Comparison of ENCODE assay signal across 8 mouse cellular contexts in genomic region chr11:20543453-20544120, GRCm38 (mm10). TPM values are rescaled to one million over a fixed set of nuclear protein-coding genes. Genes with fewer than 3 reads are reported as not detected.
A peak's percentile ranks its signal among the peaks of the same experiment; 100 is the strongest.
DNase-seq lines count a peak whose midpoint lies in the region; ATAC-seq lines count a peak whose summit lies in the region.

No protein-coding gene starts in this region.

- H3K27me3 ChIP-seq in heart, embryonic 13.5 days (replicated peaks) = 0 out of 2 replicates have a peak, but pooled peaks cover 3% of the 10 kb centered on the region
- H3K27me3 ChIP-seq in forebrain, embryonic 14.5 days (replicated peaks; ENCODE audit: control insufficient read depth, insufficient read depth, low read length) = no peaks in the 10 kb centered on the region
- no peaks in the 10 kb centered on the region for H3K27me3 ChIP-seq in megakaryocyte, embryonic 14.5 days (replicated peaks)

- no peak for DNase-seq in heart, postnatal 36 days
- DNase-seq in cerebellum, adult 11-12 months = peak; percentile 82
- DNase-seq in forebrain, embryonic 14.5 days (ENCODE audit: low spot score) = peak; percentile 88
- peak; percentile 41 for DNase-seq in layer of hippocampus, adult 9-11 months
- peak; percentile 64 for DNase-seq in thymus, postnatal 4 days

- peak overlapping the region; percentile 89 for H3K9ac ChIP-seq in heart, embryonic 13.5 days
- H3K9ac ChIP-seq in forebrain, embryonic 14.5 days (ENCODE audit: low read length) = peak overlapping the region; percentile 76

- H3K4me2 ChIP-seq in heart, embryonic 13.5 days = peak overlapping the region; percentile 78
- H3K4me2 ChIP-seq in forebrain, embryonic 14.5 days (ENCODE audit: low read length) = peak overlapping the region; percentile 61

- no peaks in the 10 kb centered on the region for H3K9me3 ChIP-seq in heart, embryonic 13.5 days
- no peaks in the 10 kb centered on the region for H3K9me3 ChIP-seq in forebrain, embryonic 14.5 days (replicated peaks; ENCODE audit: control insufficient read depth, low read length)
- H3K9me3 ChIP-seq in megakaryocyte, embryonic 14.5 days = no peaks in the 10 kb centered on the region

- H3K36me3 ChIP-seq in heart, embryonic 13.5 days = no peaks in the 10 kb centered on the region
- no peaks in the 10 kb centered on the region for H3K36me3 ChIP-seq in forebrain, embryonic 14.5 days (ENCODE audit: control insufficient read depth, insufficient read depth, low read length)
- peaks cover 10% of the 10 kb centered on the region for H3K36me3 ChIP-seq in megakaryocyte, embryonic 14.5 days (replicated peaks; ENCODE audit: low read length)

- H3K4me3 ChIP-seq in heart, embryonic 13.5 days = peak overlapping the region; percentile 85
- peak overlapping the region; percentile 85 for H3K4me3 ChIP-seq in forebrain, embryonic 14.5 days (ENCODE audit: low read depth, low read length)
- peak overlapping the region; percentile 98 for H3K4me3 ChIP-seq in megakaryocyte, embryonic 14.5 days (replicated peaks)

- peaks cover 19% of the 10 kb centered on the region for H3K4me1 ChIP-seq in heart, embryonic 13.5 days
- H3K4me1 ChIP-seq in forebrain, embryonic 14.5 days (ENCODE audit: control insufficient read depth, insufficient read depth, low read length) = peaks cover 15% of the 10 kb centered on the region; the same call in 1 of the 2 replicates
- H3K4me1 ChIP-seq in megakaryocyte, embryonic 14.5 days = peaks cover 40% of the 10 kb centered on the region

- ATAC-seq in heart, embryonic 13.5 days (ENCODE audit: extremely low read depth, insufficient number of reproducible peaks, low FRiP score, low TSS enrichment) = peak; percentile 0; the same call in 1 of the 2 replicates
- peak; percentile 2 for ATAC-seq in CD4-positive, CD25-positive, alpha-beta regulatory T cell, adult 4 months
- ATAC-seq in forebrain, embryonic 14.5 days = peak; percentile 30

- under 1% methylated on average over 51 of the region's 51 CpGs for WGBS in heart, embryonic 13.5 days
- WGBS in forebrain, embryonic 14.5 days = under 1% methylated on average over 50 of the region's 51 CpGs

- peak overlapping the region; percentile 94 for H3K27ac ChIP-seq in heart, embryonic 13.5 days (replicated peaks)
- H3K27ac ChIP-seq in forebrain, embryonic 14.5 days (ENCODE audit: low read depth, low read length) = peak overlapping the region; percentile 92

- intact Hi-C loops in heart, postnatal 36 days (cut with DNase I) = loop anchor here (1.0 to 10.0 kb wide), 6 partner anchors 66 to 821 kb away; partner anchors contain the start of genes Aftph and Slc1a4

RNA-seq across cellular contexts. Expression of gene Sertad2, which starts 0.5 kb away (rescaled TPM):
- 30.5 and 32.7 TPM in 2 replicates for polyA plus RNA-seq in heart, embryonic 13.5 days (2015; fragmentation: Nextera tagmentation; extraction: Ambion mirVana)
- 10 to 100 TPM; 17.1 to 22.1 TPM for total RNA-seq in heart, postnatal 36 days (2021)
- polyA plus RNA-seq in CD4-positive, CD25-positive, alpha-beta regulatory T cell, adult 4 months (2017; shearing (Covaris generic)) = 10 to 100 TPM; 18.5 TPM
- 23.2 and 28.3 TPM in 2 replicates for polyA plus RNA-seq in forebrain, embryonic 14.5 days (2014; fragmentation: Nextera tagmentation; extraction: Ambion mirVana)
- polyA plus RNA-seq in megakaryocyte, embryonic 14.5 days (2012; ENCODE audit: insufficient read depth, low replicate concordance) = 11.5 and 20.5 TPM in 2 replicates

Comparison
In these comparisons a context has a peak if more than half of its experiments do, and no peak if none do; other contexts are left out.
1. DNase-seq: peak in cerebellum, adult 11-12 months (single experiment), forebrain, embryonic 14.5 days (single experiment), layer of hippocampus, adult 9-11 months (single experiment) and thymus, postnatal 4 days (single experiment); none in heart, postnatal 36 days (0 of 2).
2. Peak in every context shown above with its lines, with median percentiles within 50 percentile points of each other: ATAC-seq and H3K4me3 ChIP-seq.